Mouse (Mus musculus): ENCODE measurements around the gene Rnase10. TPM values are rescaled to one million over a fixed set of nuclear protein-coding genes. Genes with fewer than 3 reads are reported as not detected.

Gene Rnase10
- polyA plus RNA-seq, 2 experiments = not detected

DNA sequence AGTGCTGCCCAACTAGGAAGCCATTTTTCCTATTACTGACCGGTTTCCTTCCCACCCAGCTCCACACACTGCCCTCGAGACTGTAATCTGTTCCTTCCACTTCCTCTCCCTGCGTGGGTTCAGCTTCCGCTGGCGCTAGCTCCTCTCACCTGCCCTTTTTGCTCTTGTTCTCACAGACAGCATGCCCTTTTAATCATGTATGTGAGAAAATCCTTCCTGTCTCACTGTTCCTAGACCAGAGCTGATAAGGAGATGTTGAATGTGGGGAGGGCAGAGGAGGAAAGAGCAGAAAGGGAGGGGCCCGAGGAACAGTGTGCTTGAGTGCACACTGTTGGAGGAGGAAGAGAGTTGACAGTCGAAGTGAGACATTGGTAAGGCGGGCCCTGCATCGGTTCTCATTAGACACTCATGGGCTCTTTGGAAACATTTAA, 49.9 kb downstream of the Rnase10 start, which contains the start of gene Rnase12:
Gene Rnase12 (minus strand): TSS at position 261 of the 431 bp plus-strand sequence.
- TF ChIP-seq EP300 (IDR thresholded peaks at IDR 0.05; ENCODE audit: low read depth) (no peak), CTCF (IDR thresholded peaks at IDR 0.05; ENCODE audit: low read depth) (no peak)
- 6% methylated on average over 9 of the region's 9 CpGs for WGBS (ENCODE audit: insufficient replicate concordance)
- H3K9me3 ChIP-seq (ENCODE audit: control insufficient read depth, low read length) = no peaks in the 10 kb centered on the region
- H3K36me3 ChIP-seq (replicated peaks; ENCODE audit: control insufficient read depth, insufficient read depth, low read depth) = no peaks in the 10 kb centered on the region
- H3K4me3 ChIP-seq (ENCODE audit: insufficient read depth in 1 of 2, low read depth in 2 of 2, low read length in 2 of 2) = no peak within 1 kb of the TSS
- no peak for DNase-seq (ENCODE audit: low read depth in 3 of 3, low spot score in 3 of 3)
- H3K27ac ChIP-seq = no peak within 1 kb of the TSS
- peak; percentile 58; the same call in 1 of the 2 replicates for ATAC-seq (ENCODE audit: insufficient read depth)
- peaks cover 0 to 15% of the 10 kb centered on the region in 2 experiments; a peak in 3 of 4 replicates for H3K4me1 ChIP-seq (replicated peaks; ENCODE audit: control insufficient read depth in 2 of 2, insufficient read depth in 2 of 2, low read length in 1 of 2)
- H3K9ac ChIP-seq (replicated peaks) = no peak within 1 kb of the TSS
- H3K27me3 ChIP-seq (ENCODE audit: control insufficient read depth, insufficient read depth, low read length) = no peaks in the 10 kb centered on the region
- H3K4me2 ChIP-seq (ENCODE audit: low read depth) = peak within 1 kb of the TSS; percentile 37

Other genes starting within 250 kb of the Rnase10 start
- 9.6 and 10.8 TPM in 2 replicates for gene Ttc5, start 222.2 kb upstream of the Rnase10 start, polyA plus RNA-seq (2012; rRNA removed)
- 18.0 and 19.8 TPM in 2 replicates for gene Ttc5, start 222.2 kb upstream of the Rnase10 start, polyA plus RNA-seq (2014; fragmentation: Nextera tagmentation; extraction: Ambion mirVana)
- not detected in 2 replicates for gene Ccnb1ip1, start 200.0 kb upstream of the Rnase10 start, polyA plus RNA-seq (2012; rRNA removed)
- gene Ccnb1ip1, start 200.0 kb upstream of the Rnase10 start, polyA plus RNA-seq (2014; fragmentation: Nextera tagmentation; extraction: Ambion mirVana) = not detected in 2 replicates
- 20.6 and 32.9 TPM in 2 replicates for gene Parp2, start 199.9 kb upstream of the Rnase10 start, polyA plus RNA-seq (2012; rRNA removed)
- gene Parp2, start 199.9 kb upstream of the Rnase10 start, polyA plus RNA-seq (2014; fragmentation: Nextera tagmentation; extraction: Ambion mirVana) = 31.3 and 35.9 TPM in 2 replicates
- 1.5 and 2.2 TPM in 2 replicates for gene Tep1, start 137.2 kb upstream of the Rnase10 start, polyA plus RNA-seq (2012; rRNA removed)
- gene Tep1, start 137.2 kb upstream of the Rnase10 start, polyA plus RNA-seq (2014; fragmentation: Nextera tagmentation; extraction: Ambion mirVana) = 3.0 and 4.1 TPM in 2 replicates
- 0.12 and 0.16 TPM in 2 replicates for gene Klhl33, start 110.2 kb upstream of the Rnase10 start, polyA plus RNA-seq (2012; rRNA removed)
- 0.08 and 0.15 TPM in 2 replicates for gene Klhl33, start 110.2 kb upstream of the Rnase10 start, polyA plus RNA-seq (2014; fragmentation: Nextera tagmentation; extraction: Ambion mirVana)
- 19.9 and 34.5 TPM in 2 replicates for gene Osgep, start 82.9 kb upstream of the Rnase10 start, polyA plus RNA-seq (2012; rRNA removed)
- 54.8 and 59.7 TPM in 2 replicates for gene Osgep, start 82.9 kb upstream of the Rnase10 start, polyA plus RNA-seq (2014; fragmentation: Nextera tagmentation; extraction: Ambion mirVana)
- 34.5 and 51.3 TPM in 2 replicates for gene Apex1, start 82.8 kb upstream of the Rnase10 start, polyA plus RNA-seq (2012; rRNA removed)
- gene Apex1, start 82.8 kb upstream of the Rnase10 start, polyA plus RNA-seq (2014; fragmentation: Nextera tagmentation; extraction: Ambion mirVana) = 85.7 and 90.8 TPM in 2 replicates
- gene Pip4p1, start 76.9 kb upstream of the Rnase10 start, polyA plus RNA-seq (2012; rRNA removed) = 16.7 and 24.7 TPM in 2 replicates
- gene Pip4p1, start 76.9 kb upstream of the Rnase10 start, polyA plus RNA-seq (2014; fragmentation: Nextera tagmentation; extraction: Ambion mirVana) = 16.9 and 18.7 TPM in 2 replicates
- 65.8 and 81.4 TPM in 2 replicates for gene Pnp, start 76.7 kb upstream of the Rnase10 start, polyA plus RNA-seq (2012; rRNA removed)
- gene Pnp, start 76.7 kb upstream of the Rnase10 start, polyA plus RNA-seq (2014; fragmentation: Nextera tagmentation; extraction: Ambion mirVana) = 87.0 and 91.4 TPM in 2 replicates
- 41.4 and 65.9 TPM in 2 replicates for gene Gm49342, start 63.2 kb upstream of the Rnase10 start, polyA plus RNA-seq (2012; rRNA removed)
- not detected in 2 replicates for gene Gm49342, start 63.2 kb upstream of the Rnase10 start, polyA plus RNA-seq (2014; fragmentation: Nextera tagmentation; extraction: Ambion mirVana)
- gene Pnp2, start 51.8 kb upstream of the Rnase10 start, polyA plus RNA-seq (2012; rRNA removed) = 6.5 and 9.8 TPM in 2 replicates
- gene Pnp2, start 51.8 kb upstream of the Rnase10 start, polyA plus RNA-seq (2014; fragmentation: Nextera tagmentation; extraction: Ambion mirVana) = 12.0 and 13.7 TPM in 2 replicates
- not detected in 2 replicates for gene Rnase9, start 34.1 kb downstream of the Rnase10 start, polyA plus RNA-seq (2012; rRNA removed)
- not detected in 2 replicates for gene Rnase9, start 34.1 kb downstream of the Rnase10 start, polyA plus RNA-seq (2014; fragmentation: Nextera tagmentation; extraction: Ambion mirVana)
- gene Rnase11, start 42.4 kb downstream of the Rnase10 start, polyA plus RNA-seq (2012; rRNA removed) = not detected in 2 replicates
- not detected in 2 replicates for gene Rnase11, start 42.4 kb downstream of the Rnase10 start, polyA plus RNA-seq (2014; fragmentation: Nextera tagmentation; extraction: Ambion mirVana)
- 0.69 and 0.95 TPM in 2 replicates for gene Rnase12, start 49.9 kb downstream of the Rnase10 start, polyA plus RNA-seq (2012; rRNA removed)
- gene Rnase12, start 49.9 kb downstream of the Rnase10 start, polyA plus RNA-seq (2014; fragmentation: Nextera tagmentation; extraction: Ambion mirVana) = 0.91 and 1.8 TPM in 2 replicates
- gene Olfr750, start 66.7 kb downstream of the Rnase10 start, polyA plus RNA-seq (2012; rRNA removed) = not detected in 2 replicates
- gene Olfr750, start 66.7 kb downstream of the Rnase10 start, polyA plus RNA-seq (2014; fragmentation: Nextera tagmentation; extraction: Ambion mirVana) = not detected in 2 replicates
- gene Rnase4, start 83.3 kb downstream of the Rnase10 start, polyA plus RNA-seq (2012; rRNA removed) = 12.8 and 15.0 TPM in 2 replicates
- gene Rnase4, start 83.3 kb downstream of the Rnase10 start, polyA plus RNA-seq (2014; fragmentation: Nextera tagmentation; extraction: Ambion mirVana) = 20.2 and 21.9 TPM in 2 replicates
- gene Ang, start 83.4 kb downstream of the Rnase10 start, polyA plus RNA-seq (2012; rRNA removed) = 3.3 and 3.4 TPM in 2 replicates
- gene Ang, start 83.4 kb downstream of the Rnase10 start, polyA plus RNA-seq (2014; fragmentation: Nextera tagmentation; extraction: Ambion mirVana) = 5.4 and 7.1 TPM in 2 replicates
- not detected in 2 replicates for gene Eddm3b, start 106.7 kb downstream of the Rnase10 start, polyA plus RNA-seq (2012; rRNA removed)
- gene Eddm3b, start 106.7 kb downstream of the Rnase10 start, polyA plus RNA-seq (2014; fragmentation: Nextera tagmentation; extraction: Ambion mirVana) = not detected in 2 replicates
- 1.9 and 2.8 TPM in 2 replicates for gene Rnase6, start 116.2 kb downstream of the Rnase10 start, polyA plus RNA-seq (2012; rRNA removed)
- gene Rnase6, start 116.2 kb downstream of the Rnase10 start, polyA plus RNA-seq (2014; fragmentation: Nextera tagmentation; extraction: Ambion mirVana) = 3.6 TPM in 2 replicates
- gene Rnase1, start 139.0 kb downstream of the Rnase10 start, polyA plus RNA-seq (2012; rRNA removed) = not detected in 2 replicates
- not detected in 2 replicates for gene Rnase1, start 139.0 kb downstream of the Rnase10 start, polyA plus RNA-seq (2014; fragmentation: Nextera tagmentation; extraction: Ambion mirVana)
- not detected in 2 replicates for gene Rnase2b, start 154.5 kb downstream of the Rnase10 start, polyA plus RNA-seq (2012; rRNA removed)
- not detected in 2 replicates for gene Rnase2b, start 154.5 kb downstream of the Rnase10 start, polyA plus RNA-seq (2014; fragmentation: Nextera tagmentation; extraction: Ambion mirVana)
- not detected in 2 replicates for gene Ang2, start 191.4 kb downstream of the Rnase10 start, polyA plus RNA-seq (2012; rRNA removed)
- gene Ang2, start 191.4 kb downstream of the Rnase10 start, polyA plus RNA-seq (2014; fragmentation: Nextera tagmentation; extraction: Ambion mirVana) = not detected in 2 replicates
- not detected in 2 replicates for gene Ear14, start 195.6 kb downstream of the Rnase10 start, polyA plus RNA-seq (2012; rRNA removed)
- not detected in 2 replicates for gene Ear14, start 195.6 kb downstream of the Rnase10 start, polyA plus RNA-seq (2014; fragmentation: Nextera tagmentation; extraction: Ambion mirVana)
- gene Rnase2a, start 248.4 kb downstream of the Rnase10 start, polyA plus RNA-seq (2012; rRNA removed) = not detected in 2 replicates
- not detected in 2 replicates for gene Rnase2a, start 248.4 kb downstream of the Rnase10 start, polyA plus RNA-seq (2014; fragmentation: Nextera tagmentation; extraction: Ambion mirVana)